ENCODE assay signal across 9 mouse cellular contexts in the genomic region with DNA sequence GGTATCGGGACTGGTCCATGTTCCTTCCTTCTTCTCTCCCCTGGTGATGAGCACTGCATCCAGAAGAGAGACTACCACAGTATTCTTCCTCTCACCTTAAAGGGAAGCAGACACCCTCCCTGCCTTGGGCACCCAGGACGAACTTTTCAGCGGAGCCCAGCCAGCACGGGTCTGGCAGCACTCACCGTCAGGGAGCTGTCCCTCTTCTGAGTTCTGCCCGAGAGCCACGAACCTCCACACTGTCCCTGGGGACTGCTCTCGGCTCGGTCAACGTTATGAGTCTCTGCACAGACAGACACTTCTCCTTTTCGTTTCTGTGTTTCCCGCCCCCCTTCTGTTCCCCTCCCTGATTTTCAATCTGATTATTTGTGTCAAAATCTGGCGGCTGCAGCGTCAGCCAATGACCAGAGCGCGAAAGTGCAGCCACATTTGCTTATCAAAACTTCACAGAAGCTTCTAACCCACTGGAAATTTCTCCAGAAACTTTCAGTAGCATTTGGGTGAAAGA. TPM values are rescaled to one million over a fixed set of nuclear protein-coding genes. Genes with fewer than 3 reads are reported as not detected.
DNase-seq lines count a peak whose midpoint lies in the region; ATAC-seq and TF ChIP-seq lines count a peak whose summit lies in the region.
"Had no signal": no experiment of that assay in that cellular context is flagged by ENCODE, and none has a peak within 500 bp of the region (broad histone marks: within the 10 kb centered on the region; RNA-seq: fewer than 3 reads in every experiment).

Gene Gfi1b (minus strand): TSS at position 319 of the 508 bp plus-strand sequence.

- H3K27me3 ChIP-seq in thymus, adult 2 months (ENCODE audit: control insufficient read depth, insufficient read depth, low read length) = no peaks in the 10 kb centered on the region; the same call in 1 of the 2 replicates

- H3K4me3 ChIP-seq in thymus, adult 2 months (ENCODE audit: control insufficient read depth, insufficient read depth, low read length) = no peak within 1 kb of the TSS
- H3K4me3 ChIP-seq: neural tube, embryonic 12.5 days had no signal

- peak; percentile 73 to 75 for ATAC-seq in hematopoietic stem cell, adult 5-6 weeks (replicated peaks in 1 of 2; ENCODE audit: insufficient read depth in 1 of 2, low FRiP score in 2 of 2, low TSS enrichment in 1 of 2, low read depth in 1 of 2, poor library complexity in 2 of 2, severe bottlenecking in 2 of 2)

- peak; percentile 14 to 21 for DNase-seq in heart, adult 18-20 months
- no peak for DNase-seq in heart, postnatal 25 days (ENCODE audit: low spot score)
- peak; percentile 22 for DNase-seq in Muller cell, postnatal 12 days (ENCODE audit: inconsistent ontology term)
- DNase-seq in mesoderm, embryonic 11.5 days (ENCODE audit: low read depth, low spot score) = peak; percentile 32
- DNase-seq in thymus, postnatal 14 days = no peak
- no peak for DNase-seq in left cerebral cortex, postnatal 25 days (ENCODE audit: low spot score in 2 of 2)
- no peak for DNase-seq in thymus, adult 2 months

- peaks cover 5% of the 10 kb centered on the region; the same call in 1 of the 2 replicates for H3K4me1 ChIP-seq in thymus, adult 2 months (replicated peaks; ENCODE audit: control insufficient read depth, insufficient read depth, low read length)
- H3K4me1 ChIP-seq: neural tube, embryonic 12.5 days had no signal

- no peak for TF ChIP-seq POLR2A in thymus, adult 2 months (IDR thresholded peaks at IDR 0.05; ENCODE audit: control insufficient read depth, extremely low read depth, insufficient read depth, low read length, poor library complexity)

- H3K27ac ChIP-seq in thymus, adult 2 months (ENCODE audit: control insufficient read depth, insufficient read depth, low read length) = no peak within 1 kb of the TSS
- H3K27ac ChIP-seq: neural tube, embryonic 12.5 days had no signal

- intact Hi-C loops in heart, postnatal 25 days (cut with DNase I) = loop anchor here (2.0 kb wide), 1 partner anchor 27 kb away; no protein-coding TSS in a partner anchor
- intact Hi-C loops in left cerebral cortex, postnatal 25 days (cut with DNase I) = loop anchor here (2.0 kb wide), 1 partner anchor 29 kb away; no protein-coding TSS in a partner anchor

- no peaks in the 10 kb centered on the region for H3K36me3 ChIP-seq in thymus, adult 2 months (ENCODE audit: control insufficient read depth, insufficient read depth, low read length)
- H3K36me3 ChIP-seq: neural tube, embryonic 12.5 days had no signal

- whole genome bisulfite sequencing in thymus, adult 2 months = 4% methylated on average over 16 of the region's 16 CpGs

- no peak for TF ChIP-seq CTCF in thymus, adult 2 months (IDR thresholded peaks at IDR 0.05; ENCODE audit: borderline replicate concordance, control insufficient read depth, extremely low read depth, insufficient read depth, low read length, poor library complexity)

RNA-seq across cellular contexts. Expression of gene Gfi1b, which starts in this region (rescaled TPM):
- not detected for total RNA-seq in heart, adult 18-20 months (2021)
- not detected for total RNA-seq in heart, postnatal 25 days (2021)
- 16.4 and 23.5 TPM in 2 replicates for total RNA-seq in hematopoietic stem cell, adult 5-6 weeks (2017)
- total RNA-seq in left cerebral cortex, postnatal 25 days (2021) = not detected
- 1.8 and 2.0 TPM in 2 replicates for polyA plus RNA-seq in thymus, adult 2 months (2012; rRNA removed)

Comparison
In these comparisons a context has a peak if more than half of its experiments do, and no peak if none do; other contexts are left out.
1. RNA of gene Gfi1b (total RNA-seq): 16.4 to 23.5 TPM in hematopoietic stem cell, adult 5-6 weeks; not detected in heart, postnatal 25 days, not detected in left cerebral cortex, postnatal 25 days and not detected in heart, adult 18-20 months; every median in the first group is over 10 times any median in the second.
2. Peak in DNase-seq in heart, adult 18-20 months; RNA of the gene not detected or under 1 TPM.
3. DNase-seq: peak in Muller cell, postnatal 12 days (single experiment) and mesoderm, embryonic 11.5 days (single experiment); none in heart, postnatal 25 days (single experiment), thymus, postnatal 14 days (single experiment), left cerebral cortex, postnatal 25 days (0 of 2) and thymus, adult 2 months (single experiment).